Mouse (Mus musculus): ENCODE measurements around the gene Adamtsl1. TPM values are rescaled to one million over a fixed set of nuclear protein-coding genes. Genes with fewer than 3 reads are reported as not detected.

Adamtsl1 gene
- polyA plus RNA-seq, 1 experiment, result 7.0 TPM

- peak in 1 of 2 experiments; percentile 10 for DNase-seq (ENCODE audit: extremely low spot score in 1 of 2, low spot score in 1 of 2)
These were observed 839.6 kb downstream of the Adamtsl1 start for GRCm38 (mm10) chr4:86353550-86353949.

GRCm38 (mm10) chr4:86359398-86359797 lies 845.4 kb downstream of the Adamtsl1 start:
- no peak for DNase-seq (ENCODE audit: extremely low spot score in 1 of 2, low spot score in 1 of 2)

DNA sequence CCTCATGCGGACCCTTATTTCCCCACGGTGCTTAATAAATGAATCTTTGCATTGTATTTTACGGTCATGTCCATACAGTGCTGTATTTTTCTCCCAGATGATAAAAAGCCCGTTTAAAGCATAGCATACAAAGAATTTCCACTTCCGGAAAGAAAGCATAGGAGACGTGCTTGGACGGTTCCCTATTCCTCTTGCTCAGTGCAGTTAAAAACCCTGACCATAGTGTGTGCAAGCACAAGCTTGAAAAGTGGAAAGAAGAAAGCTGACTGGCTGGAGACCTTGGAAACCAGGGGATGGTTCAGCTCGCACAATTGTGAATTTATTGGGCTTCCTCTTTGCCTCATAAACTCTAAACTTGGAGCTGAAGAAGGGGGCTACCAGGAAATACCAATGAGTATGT lies 855.1 kb downstream of the Adamtsl1 start:
- DNase-seq (ENCODE audit: extremely low spot score in 1 of 2, low spot score in 1 of 2), result no peak

- no peak for DNase-seq (ENCODE audit: extremely low spot score in 1 of 2, low spot score in 1 of 2)
These were observed 859.2 kb downstream of the Adamtsl1 start for GRCm38 (mm10) chr4:86373166-86373565.

- no peak for DNase-seq (ENCODE audit: extremely low spot score in 1 of 2, low spot score in 1 of 2)
These were observed 869.2 kb downstream of the Adamtsl1 start for GRCm38 (mm10) chr4:86383124-86383523.

GRCm38 (mm10) chr4:86385121-86385520 lies 871.1 kb downstream of the Adamtsl1 start:
- no peak for DNase-seq (ENCODE audit: extremely low spot score in 1 of 2, low spot score in 1 of 2)

- DNase-seq (ENCODE audit: extremely low spot score in 1 of 2, low spot score in 1 of 2), result no peak
These were observed 874.5 kb downstream of the Adamtsl1 start for GRCm38 (mm10) chr4:86388430-86388829.

DNA sequence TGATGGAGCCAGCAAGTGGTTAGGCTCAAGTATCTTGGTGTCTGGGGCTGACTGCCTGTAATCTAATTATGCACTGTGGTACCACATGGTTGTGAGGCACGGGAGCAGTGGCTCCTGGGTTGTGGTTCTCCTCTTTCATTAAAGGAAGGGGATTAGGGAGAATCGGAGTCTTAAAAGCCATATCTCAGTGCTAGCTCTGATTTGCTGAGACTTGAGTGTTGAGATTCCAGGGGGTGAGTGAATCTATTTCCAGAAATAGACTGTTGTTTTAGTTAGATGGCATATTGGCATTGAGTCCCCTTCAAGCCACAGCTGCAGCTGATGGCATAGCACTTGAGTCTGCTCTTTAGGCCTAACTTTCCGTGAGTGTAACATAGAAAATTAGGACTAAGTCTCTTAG lies 877.2 kb downstream of the Adamtsl1 start:
- no peak for DNase-seq (ENCODE audit: extremely low spot score in 1 of 2, low spot score in 1 of 2)

GRCm38 (mm10) chr4:86395636-86396035 lies 881.7 kb downstream of the Adamtsl1 start:
- no peak for DNase-seq (ENCODE audit: extremely low spot score in 1 of 2, low spot score in 1 of 2)

DNA sequence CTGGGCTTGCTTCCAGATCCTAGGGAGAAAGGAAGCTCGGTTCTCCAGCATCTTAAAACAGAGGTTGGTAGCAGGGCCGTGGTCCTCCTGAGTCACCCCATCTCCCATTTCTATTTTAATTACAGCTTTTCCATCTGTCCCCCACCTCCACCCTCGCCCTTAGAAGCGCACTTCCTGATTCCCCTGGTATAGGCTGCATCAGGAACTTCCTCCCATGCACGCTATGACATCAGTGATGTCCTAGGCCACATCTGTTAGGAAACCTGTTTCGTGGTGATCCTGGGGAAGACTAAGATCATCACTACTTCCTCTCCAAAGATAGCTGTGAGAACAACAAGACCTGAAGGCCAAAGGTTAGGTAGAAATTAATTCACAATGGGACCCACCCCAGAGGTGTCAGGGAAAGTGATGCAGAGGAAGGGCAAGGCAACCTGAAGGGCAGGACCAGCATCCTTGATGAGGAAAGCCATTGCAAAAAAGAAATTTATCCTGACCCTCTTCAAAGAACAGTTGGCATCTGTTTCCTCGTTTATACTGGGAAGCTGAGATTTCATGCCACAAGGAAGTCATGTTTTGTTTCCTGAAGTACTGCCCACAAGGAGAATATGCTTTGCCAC lies 882.8 kb downstream of the Adamtsl1 start:
- peak in 1 of 2 experiments; percentile 36 for DNase-seq (ENCODE audit: extremely low spot score in 1 of 2, low spot score in 1 of 2)

DNA sequence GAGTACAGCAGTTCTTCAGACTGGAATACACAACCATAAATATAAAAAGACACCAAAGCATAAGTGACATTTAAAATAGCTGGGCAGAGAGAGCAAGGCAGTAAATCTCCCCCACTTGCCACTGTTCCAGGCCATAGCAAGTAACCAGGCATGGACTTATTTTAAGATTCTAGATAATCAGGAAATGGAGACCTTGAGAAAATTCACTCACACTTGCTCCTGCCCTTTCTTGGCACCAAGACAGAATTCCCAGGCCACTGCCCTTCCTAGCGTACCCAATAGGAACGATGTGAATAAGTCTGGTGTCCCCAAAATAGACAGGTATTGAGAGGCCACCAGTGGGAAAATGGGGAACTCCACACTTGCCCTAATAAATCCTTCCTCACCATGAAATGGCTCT lies 883.5 kb downstream of the Adamtsl1 start:
- DNase-seq (ENCODE audit: extremely low spot score in 1 of 2, low spot score in 1 of 2), result no peak

DNA sequence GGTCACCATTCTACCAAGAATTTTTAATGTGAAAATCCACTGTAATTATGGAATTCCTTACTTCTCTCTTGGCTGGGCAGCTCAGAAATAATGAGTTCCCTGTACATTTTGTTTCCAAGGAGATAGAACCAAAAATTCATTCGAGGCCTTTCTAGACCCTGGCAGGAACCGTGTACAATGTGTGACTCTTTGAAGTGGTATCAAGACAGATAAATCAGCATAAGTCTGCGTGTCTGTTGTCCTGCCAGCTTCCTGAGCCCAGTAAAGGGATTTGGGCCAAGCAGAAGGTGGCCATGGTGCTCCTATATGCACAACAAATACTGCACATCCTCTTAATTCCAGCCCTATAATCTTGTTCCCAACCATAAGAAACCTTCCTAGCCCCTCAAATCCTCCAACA lies 887.1 kb downstream of the Adamtsl1 start:
- no peak for DNase-seq (ENCODE audit: extremely low spot score in 1 of 2, low spot score in 1 of 2)

DNA sequence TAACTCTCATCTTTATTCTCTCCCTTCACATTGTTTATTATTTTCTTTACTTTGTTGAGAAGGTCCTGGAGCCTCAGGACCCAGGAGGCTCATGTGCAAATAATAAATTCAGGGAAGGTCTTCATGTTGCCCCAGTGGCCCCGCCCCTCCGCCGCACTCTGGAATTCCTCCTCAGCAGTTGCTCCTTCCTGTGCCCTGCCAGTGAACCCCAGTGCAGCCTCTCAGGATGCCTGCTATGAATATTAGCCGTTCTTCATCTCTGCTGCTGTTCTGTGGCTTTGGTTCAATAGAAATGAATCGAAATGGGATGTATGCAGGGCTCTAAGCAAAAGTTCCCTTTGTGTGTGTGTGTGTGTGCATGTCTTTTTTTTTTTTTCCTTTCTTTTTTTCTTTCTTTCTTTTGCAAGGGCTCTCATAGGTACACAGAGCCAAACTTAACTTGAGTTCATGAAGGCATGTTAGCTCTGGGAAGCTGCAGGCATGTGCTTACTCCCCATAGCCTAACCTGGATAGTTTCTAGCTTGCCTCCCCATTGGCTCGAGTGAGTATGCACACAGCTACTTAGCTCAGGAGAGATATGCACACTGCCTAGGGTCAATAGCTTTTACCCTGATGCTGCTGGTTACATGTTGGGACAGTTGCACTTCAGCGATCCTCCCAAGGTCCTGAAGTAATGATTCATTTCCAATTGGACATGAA lies 892.7 kb downstream of the Adamtsl1 start:
- no peak for DNase-seq (ENCODE audit: extremely low spot score in 1 of 2, low spot score in 1 of 2)

GRCm38 (mm10) chr4:86407200-86407527 lies 893.2 kb downstream of the Adamtsl1 start:
- DNase-seq (ENCODE audit: extremely low spot score in 1 of 2, low spot score in 1 of 2), result no peak

DNA sequence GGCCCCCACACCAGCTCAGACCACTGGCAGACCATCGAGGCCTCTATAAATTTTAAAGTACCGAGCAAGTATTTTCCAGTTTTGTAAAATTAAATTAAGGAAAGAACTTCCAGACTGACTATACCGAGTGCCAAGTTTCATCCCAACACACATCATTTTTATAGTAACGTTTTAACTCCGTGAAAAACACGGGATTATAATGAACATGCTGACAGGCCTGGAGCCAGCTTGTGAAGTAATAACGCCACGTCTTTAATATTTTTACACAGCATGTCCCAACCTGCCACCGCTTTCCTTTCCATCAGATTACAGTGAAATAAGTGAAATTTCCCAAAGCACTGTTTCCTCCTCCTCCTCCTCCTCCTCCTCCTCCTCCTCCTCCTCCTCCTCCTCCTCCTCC lies 894.4 kb downstream of the Adamtsl1 start:
- no peak for DNase-seq (ENCODE audit: extremely low spot score in 1 of 2, low spot score in 1 of 2)

DNA sequence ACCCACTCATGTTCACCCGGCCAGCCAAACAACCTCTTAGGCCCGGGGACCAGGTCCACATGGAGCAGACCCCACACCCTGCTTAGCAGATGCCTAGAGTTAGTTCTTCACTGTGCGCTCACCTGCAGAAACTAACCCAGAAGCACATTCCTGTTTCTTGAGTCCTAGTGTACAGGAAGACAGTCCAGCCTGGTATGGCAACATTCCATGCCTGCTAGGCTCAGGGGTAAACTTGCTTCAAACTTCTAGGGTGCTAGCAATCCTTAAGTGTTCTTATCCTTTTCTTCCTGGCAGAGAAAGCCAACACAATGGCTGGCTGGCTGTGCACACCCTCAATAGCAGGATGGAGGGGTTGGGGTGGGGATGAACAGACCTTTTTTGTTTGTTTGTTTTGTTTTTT lies 897.0 kb downstream of the Adamtsl1 start:
- DNase-seq (ENCODE audit: extremely low spot score in 1 of 2, low spot score in 1 of 2), result no peak

DNA sequence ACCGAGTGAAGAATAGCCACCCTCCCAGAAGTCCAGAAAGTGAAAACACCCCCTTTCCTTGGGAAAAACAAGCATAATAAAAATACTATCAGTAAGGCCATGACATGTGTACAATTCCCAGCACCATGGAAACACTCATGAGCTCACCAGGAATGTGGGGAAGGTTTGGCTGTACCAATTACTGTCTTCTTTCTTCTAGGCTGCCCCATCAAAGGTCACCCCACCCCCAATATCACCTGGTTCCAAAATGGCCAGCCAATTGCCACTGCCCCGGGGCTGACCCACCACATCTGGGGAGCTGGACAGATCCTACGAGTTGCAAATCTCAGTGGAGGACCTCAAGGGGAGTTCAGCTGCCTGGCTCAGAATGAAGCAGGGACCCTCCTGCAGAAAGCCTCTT lies 899.4 kb downstream of the Adamtsl1 start:
- no peak for DNase-seq (ENCODE audit: extremely low spot score in 1 of 2, low spot score in 1 of 2)

DNA sequence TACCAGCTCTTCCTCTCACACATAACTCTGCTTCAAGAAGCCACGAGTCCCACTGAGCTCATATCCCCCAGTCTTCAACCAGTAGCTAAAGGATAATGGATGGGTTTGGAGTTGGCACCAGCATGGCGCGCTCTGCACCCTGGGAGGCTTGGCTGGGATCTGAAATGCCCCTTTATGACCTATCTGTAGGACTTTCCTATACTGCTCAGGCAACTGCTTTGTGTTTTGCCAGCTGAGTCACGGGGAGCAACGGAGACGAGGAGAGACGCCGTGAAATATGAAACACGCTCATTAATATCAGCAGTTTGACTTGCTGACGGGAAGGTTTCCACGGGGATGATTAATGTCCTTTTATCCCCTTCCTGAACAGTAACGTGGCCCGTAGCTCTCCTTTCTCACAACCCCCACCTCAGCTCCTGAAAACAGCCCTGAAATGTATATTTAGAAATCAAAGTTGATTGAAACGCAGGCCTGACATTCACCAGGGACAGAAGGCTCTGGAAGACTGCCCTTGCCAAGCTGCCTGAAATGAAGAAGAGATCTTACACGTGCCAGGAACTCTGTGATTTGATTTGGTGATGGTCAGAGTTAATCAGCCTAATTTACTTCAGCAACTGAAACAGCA lies 902.5 kb downstream of the Adamtsl1 start:
- no peak for DNase-seq (ENCODE audit: extremely low spot score in 1 of 2, low spot score in 1 of 2)

DNA sequence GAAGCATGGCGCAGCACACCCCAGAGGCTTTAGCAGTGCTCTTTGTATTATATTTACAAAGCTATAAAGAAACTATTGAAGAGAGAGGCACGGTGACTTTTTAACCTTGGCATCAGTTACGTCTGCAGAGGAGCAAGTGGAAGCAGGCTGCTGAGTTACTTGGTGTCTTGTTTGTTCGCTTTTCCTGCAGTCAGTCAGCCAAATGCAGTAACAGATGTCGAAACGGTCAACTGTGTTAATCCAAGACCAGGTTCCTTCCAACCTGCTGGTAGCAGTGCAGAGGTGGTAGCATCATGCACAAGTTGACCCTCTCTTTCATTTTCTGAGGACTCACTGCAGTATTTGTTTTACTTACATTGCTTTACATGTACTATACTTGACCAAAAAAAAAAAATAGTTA lies 908.6 kb downstream of the Adamtsl1 start:
- DNase-seq (ENCODE audit: extremely low spot score in 1 of 2, low spot score in 1 of 2), result no peak

DNA sequence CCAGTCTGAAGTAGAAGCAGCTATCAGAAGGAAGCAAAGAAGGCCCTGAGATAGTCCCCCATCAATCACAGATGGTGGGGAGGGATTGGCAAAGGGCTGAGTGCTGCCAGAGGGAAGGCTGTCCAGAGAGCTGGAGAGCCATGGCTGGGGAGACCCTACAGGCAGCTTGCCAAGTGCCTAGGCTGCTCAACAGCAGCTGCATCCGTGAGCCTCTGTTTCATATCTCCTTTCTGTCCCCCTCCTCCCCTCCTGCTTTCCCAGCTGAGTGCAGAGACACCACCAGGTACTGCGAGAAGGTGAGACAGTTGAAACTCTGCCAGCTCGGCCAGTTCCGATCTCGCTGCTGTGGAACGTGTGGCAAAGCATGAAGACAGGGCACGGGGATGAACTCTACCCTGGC lies 911.6 kb downstream of the Adamtsl1 start:
- no peak for DNase-seq (ENCODE audit: extremely low spot score in 1 of 2, low spot score in 1 of 2)

DNA sequence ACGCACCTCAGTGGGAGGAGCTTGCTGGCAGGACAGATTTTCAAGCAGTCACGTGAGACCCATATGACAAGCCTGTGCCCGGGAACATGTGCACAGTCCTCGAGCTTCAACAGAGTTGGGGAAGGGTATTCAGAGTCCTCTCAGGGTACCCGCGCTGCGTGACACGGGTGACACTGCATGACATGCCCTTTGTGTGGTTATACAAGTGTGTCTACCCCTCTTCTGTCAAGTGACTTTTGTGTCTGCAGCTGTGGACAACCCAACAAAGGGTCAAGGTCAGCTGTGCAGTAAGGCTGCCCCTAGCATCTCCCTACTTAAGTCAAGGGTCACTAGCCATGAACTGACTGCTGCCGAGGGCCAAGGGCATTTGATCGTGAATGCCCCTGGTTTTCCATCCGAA lies 912.6 kb downstream of the Adamtsl1 start:
- DNase-seq (ENCODE audit: extremely low spot score in 1 of 2, low spot score in 1 of 2), result no peak

DNA sequence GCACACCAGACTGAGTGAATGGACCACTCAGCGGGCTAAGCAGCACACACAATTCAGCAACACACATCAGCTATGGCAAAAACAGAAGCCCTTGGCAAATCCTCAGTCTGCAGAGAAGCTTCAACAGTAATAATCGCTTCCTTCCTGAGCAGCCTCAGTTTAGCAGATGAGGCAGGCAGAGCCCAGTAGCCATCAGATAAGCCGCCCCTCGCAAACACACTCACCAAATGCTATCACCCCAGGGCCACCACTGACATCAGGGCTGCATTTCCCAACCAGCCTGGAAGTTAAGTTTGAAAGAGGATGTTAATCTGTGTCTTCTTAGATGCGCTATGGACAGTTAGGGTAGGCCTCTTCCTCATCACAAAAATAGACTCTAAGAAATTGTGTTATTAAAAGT lies 913.3 kb downstream of the Adamtsl1 start:
- DNase-seq (ENCODE audit: extremely low spot score in 1 of 2, low spot score in 1 of 2), result no peak
